Comparison of ENCODE assay signal across 12 mouse cellular contexts in the genomic region with DNA sequence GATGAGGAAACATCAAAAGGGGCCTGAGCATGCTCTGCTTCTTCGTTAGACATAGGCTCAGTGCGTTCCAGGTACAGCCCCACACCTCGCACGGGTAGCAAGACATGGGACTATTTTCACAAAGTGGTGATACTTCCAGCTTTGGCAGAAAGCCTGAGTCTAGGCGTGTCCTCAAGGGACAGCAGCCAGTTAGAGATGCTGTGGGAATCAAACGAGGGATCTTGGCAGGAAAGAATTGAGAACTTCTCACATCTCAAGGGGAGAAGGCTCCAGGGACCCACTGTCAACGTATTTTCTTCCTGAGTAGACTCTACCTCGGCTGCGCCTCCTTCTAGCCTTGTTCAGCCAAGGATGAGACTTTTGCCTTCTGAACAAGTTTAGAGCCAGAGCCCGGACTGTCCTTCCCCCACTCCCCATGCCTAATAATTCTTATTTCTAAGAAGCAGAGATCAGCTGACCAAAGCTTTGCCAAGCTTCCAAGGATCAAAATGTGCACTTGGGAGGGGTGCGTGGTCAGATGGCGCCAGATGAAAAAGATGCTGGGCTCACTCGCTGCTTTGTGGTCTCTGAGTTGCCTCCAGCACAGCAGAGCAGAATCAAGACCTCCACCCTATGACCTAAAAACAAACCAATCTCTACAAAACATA.
A peak's percentile ranks its signal among the peaks of the same experiment; 100 is the strongest.
DNase-seq lines count a peak whose midpoint lies in the region; ATAC-seq and TF ChIP-seq lines count a peak whose summit lies in the region.
"Had no signal": no experiment of that assay in that cellular context is flagged by ENCODE, and none has a peak within 500 bp of the region (broad histone marks: within the 10 kb centered on the region; RNA-seq: fewer than 3 reads in every experiment).

No protein-coding gene starts in this region.

- H3K36me3 ChIP-seq in embryonic facial prominence, embryonic 13.5 days: peaks cover 4% of the 10 kb centered on the region; the same call in 1 of the 2 replicates
- no peaks in the 10 kb centered on the region for H3K36me3 ChIP-seq in embryonic facial prominence, embryonic 10.5 days (replicated peaks)

- no peak for TF ChIP-seq CTCF in embryonic fibroblast, embryonic 13.5 days (IDR thresholded peaks at IDR 0.05; ENCODE audit: borderline replicate concordance, insufficient read depth, low read length)

- H3K4me1 ChIP-seq in embryonic facial prominence, embryonic 13.5 days: peaks cover 75% of the 10 kb centered on the region
- peaks cover 59% of the 10 kb centered on the region for H3K4me1 ChIP-seq in embryonic facial prominence, embryonic 10.5 days
- H3K4me1 ChIP-seq in embryonic fibroblast, embryonic 13.5 days (ENCODE audit: control insufficient read depth, insufficient read depth, low read length): peaks cover 25% of the 10 kb centered on the region

- no peak for DNase-seq in embryonic facial prominence, embryonic 10.5 days (ENCODE audit: low spot score)
- peak; percentile 29 to 46 for DNase-seq in left cerebral cortex, postnatal 10 days (ENCODE audit: extremely low spot score in 1 of 2, low spot score in 2 of 2)
- no peak for DNase-seq in left cerebral cortex, adult 8-10 months (ENCODE audit: low spot score in 2 of 2)
- peak; percentile 54 for DNase-seq in lung, postnatal 10 days
- no peak for DNase-seq in adrenal gland, adult 2 months
- no peak for DNase-seq in spleen, adult 18-20 months
- DNase-seq: cerebellum, adult 11 months; right cerebral cortex, postnatal 14 days had no signal

- no peaks in the 10 kb centered on the region for H3K9me3 ChIP-seq in embryonic facial prominence, embryonic 13.5 days
- H3K9me3 ChIP-seq in embryonic facial prominence, embryonic 10.5 days: no peaks in the 10 kb centered on the region

- ATAC-seq in embryonic facial prominence, embryonic 13.5 days (ENCODE audit: insufficient number of reproducible peaks, insufficient read depth, low FRiP score, low TSS enrichment, low read depth): no peak
- ATAC-seq: Patski had no signal

- no peaks in the 10 kb centered on the region for H3K27me3 ChIP-seq in embryonic facial prominence, embryonic 13.5 days
- H3K27me3 ChIP-seq in embryonic facial prominence, embryonic 10.5 days (replicated peaks; ENCODE audit: low read depth, poor library complexity, severe bottlenecking): no peaks in the 10 kb centered on the region; the same call in 1 of the 2 replicates
- H3K27me3 ChIP-seq: Patski had no signal

- intact Hi-C loops in left cerebral cortex, postnatal 10 days (cut with DNase I): no loop called here

- TF ChIP-seq POLR2A in embryonic fibroblast, embryonic 13.5 days (IDR thresholded peaks at IDR 0.05; ENCODE audit: low read depth, low read length): no peak

- no peak overlapping the region for H3K9ac ChIP-seq in embryonic facial prominence, embryonic 13.5 days

- H3K4me3 ChIP-seq in embryonic facial prominence, embryonic 13.5 days: no peak overlapping the region
- H3K4me3 ChIP-seq in embryonic facial prominence, embryonic 10.5 days: no peak overlapping the region
- H3K4me3 ChIP-seq in embryonic fibroblast, embryonic 13.5 days (ENCODE audit: insufficient read depth, low read length): no peak overlapping the region
- H3K4me3 ChIP-seq: erythroblast, embryonic 14.5 days had no signal

- WGBS in embryonic facial prominence, embryonic 13.5 days: 66% methylated on average over 13 of the region's 13 CpGs
- 78% methylated on average over 13 of the region's 13 CpGs for WGBS in embryonic facial prominence, embryonic 10.5 days

- no peak overlapping the region for H3K4me2 ChIP-seq in embryonic facial prominence, embryonic 13.5 days

- peak overlapping the region; percentile 28; the same call in 1 of the 2 replicates for H3K27ac ChIP-seq in embryonic facial prominence, embryonic 13.5 days
- no peak overlapping the region; the same call in 1 of the 2 replicates for H3K27ac ChIP-seq in embryonic facial prominence, embryonic 10.5 days (replicated peaks)
- peak overlapping the region; percentile 69; the same call in 1 of the 2 replicates for H3K27ac ChIP-seq in embryonic fibroblast, embryonic 13.5 days (ENCODE audit: insufficient read depth, low read length)

Comparison
In these comparisons a context has a peak if more than half of its experiments do, and no peak if none do; other contexts are left out.
1. DNase-seq: peak in left cerebral cortex, postnatal 10 days (2 of 2) and lung, postnatal 10 days (single experiment); none in embryonic facial prominence, embryonic 10.5 days (single experiment), left cerebral cortex, adult 8-10 months (0 of 2), adrenal gland, adult 2 months (single experiment) and spleen, adult 18-20 months (0 of 2).